In genomic region chr5:97876895-97877294, GRCm38 (mm10) we compare ENCODE assay signal across 29 mouse cellular contexts.
"Had no signal": no experiment of that assay in that cellular context is flagged by ENCODE, and none has a peak within 500 bp of the region (broad histone marks: within the 10 kb centered on the region; RNA-seq: fewer than 3 reads in every experiment).

No protein-coding gene starts in this region.

- H3K27me3 ChIP-seq: limb, embryonic 12.5 days; limb, embryonic 13.5 days; limb, embryonic 15.5 days; liver, embryonic 13.5 days; liver, embryonic 15.5 days; megakaryocyte, embryonic 14.5 days; midbrain, embryonic 12.5 days; midbrain, embryonic 13.5 days; midbrain, embryonic 15.5 days; neural tube, embryonic 12.5 days; neural tube, embryonic 13.5 days had no signal

- H3K9me3 ChIP-seq: limb, embryonic 10.5 days; limb, embryonic 12.5 days; limb, embryonic 13.5 days; limb, embryonic 15.5 days; liver, embryonic 13.5 days; liver, embryonic 15.5 days; megakaryocyte, embryonic 14.5 days; midbrain, embryonic 10.5 days; midbrain, embryonic 12.5 days; midbrain, embryonic 13.5 days; midbrain, embryonic 15.5 days; neural tube, embryonic 12.5 days; neural tube, embryonic 13.5 days had no signal

- H3K27ac ChIP-seq: left cerebral cortex, adult 2 months; limb, embryonic 10.5 days; limb, embryonic 12.5 days; limb, embryonic 13.5 days; limb, embryonic 15.5 days; liver, embryonic 13.5 days; liver, embryonic 14.5 days; liver, embryonic 15.5 days; macrophage; midbrain, embryonic 10.5 days; midbrain, embryonic 12.5 days; midbrain, embryonic 13.5 days; midbrain, embryonic 15.5 days; neural tube, embryonic 12.5 days; neural tube, embryonic 13.5 days had no signal

- H3K4me1 ChIP-seq: limb, embryonic 10.5 days; limb, embryonic 12.5 days; limb, embryonic 13.5 days; limb, embryonic 15.5 days; liver, embryonic 13.5 days; liver, embryonic 15.5 days; megakaryocyte, embryonic 14.5 days; midbrain, embryonic 13.5 days; midbrain, embryonic 15.5 days; neural tube, embryonic 12.5 days; neural tube, embryonic 13.5 days had no signal

- H3K4me2 ChIP-seq: limb, embryonic 12.5 days; limb, embryonic 13.5 days; limb, embryonic 15.5 days; liver, embryonic 13.5 days; liver, embryonic 15.5 days; lung, embryonic 14.5 days; midbrain, embryonic 11.5 days; midbrain, embryonic 12.5 days; midbrain, embryonic 13.5 days; midbrain, embryonic 15.5 days; neural tube, embryonic 12.5 days; neural tube, embryonic 13.5 days had no signal

- H3K4me3 ChIP-seq: left cerebral cortex, adult 2 months; limb, embryonic 10.5 days; limb, embryonic 12.5 days; limb, embryonic 13.5 days; limb, embryonic 15.5 days; liver, embryonic 13.5 days; liver, embryonic 15.5 days; megakaryocyte, embryonic 14.5 days; midbrain, embryonic 10.5 days; midbrain, embryonic 12.5 days; midbrain, embryonic 13.5 days; midbrain, embryonic 15.5 days; myocyte; neural tube, embryonic 12.5 days; neural tube, embryonic 13.5 days had no signal

- H3K9ac ChIP-seq: limb, embryonic 12.5 days; limb, embryonic 13.5 days; limb, embryonic 15.5 days; liver, embryonic 13.5 days; liver, embryonic 14.5 days; liver, embryonic 15.5 days; lung, embryonic 14.5 days; midbrain, embryonic 12.5 days; midbrain, embryonic 13.5 days; midbrain, embryonic 15.5 days; neural tube, embryonic 12.5 days; neural tube, embryonic 13.5 days had no signal

- DNase-seq: layer of hippocampus, postnatal 36 days; left cerebral cortex, postnatal 4 days; liver, embryonic 13.5 days; lung, adult 18-20 months; lung, adult 2 months; lung, embryonic 14.5 days; lung, postnatal 10 days; lung, postnatal 14 days; lung, postnatal 36 days; lung, postnatal 4 days; midbrain, embryonic 14.5 days had no signal

- ATAC-seq: midbrain, embryonic 13.5 days; midbrain, embryonic 15.5 days; midbrain, embryonic 16.5 days had no signal

- H3K36me3 ChIP-seq: limb, embryonic 10.5 days; limb, embryonic 12.5 days; limb, embryonic 13.5 days; limb, embryonic 15.5 days; liver, embryonic 13.5 days; liver, embryonic 15.5 days; midbrain, embryonic 10.5 days; midbrain, embryonic 12.5 days; midbrain, embryonic 13.5 days; midbrain, embryonic 15.5 days; neural tube, embryonic 12.5 days; neural tube, embryonic 13.5 days had no signal
